Mouse (Mus musculus): ENCODE data around the gene Dnajb14. TPM values are rescaled to one million over a fixed set of nuclear protein-coding genes. Genes with fewer than 3 reads are reported as not detected.
A peak's percentile ranks its signal among the peaks of the same experiment; 100 is the strongest.
"Not testable (repeated sequence)": the region's sequence is repeated elsewhere in the genome, so short reads cannot be mapped to it uniquely, and the experiment has no call there.

Dnajb14 gene
- total RNA-seq, 2 experiments from 2014 or later = 8.6 to 11.6 TPM

- DNase-seq = peak; percentile 89
These were observed 50.9 kb downstream of the Dnajb14 start, which contains the start of gene Lamtor3 for GRCm38 (mm10) chr3:137918172-137918931. Gene Lamtor3, plus strand, starts transcription at chr3:137918506.

DNA sequence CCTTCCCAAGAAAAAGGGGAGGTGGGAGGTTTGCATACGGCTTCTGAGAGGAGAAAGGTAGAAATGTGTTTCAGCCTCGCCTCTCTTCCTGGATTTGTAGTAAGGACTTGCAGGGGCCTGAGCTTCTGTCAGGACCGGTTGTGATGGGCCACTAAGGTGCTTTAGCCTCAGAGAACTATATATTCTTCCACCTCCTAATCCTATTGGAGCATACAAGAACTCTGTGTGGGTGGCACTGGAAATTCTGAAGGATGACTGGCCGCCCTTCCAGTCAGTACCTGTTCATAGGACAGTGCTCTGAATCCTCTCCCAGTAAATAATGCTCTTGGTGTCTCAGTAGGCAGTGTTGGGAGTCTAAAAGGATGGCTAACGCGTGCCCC is 51.4 kb downstream of the Dnajb14 start:
- DNase-seq = no peak

DNA sequence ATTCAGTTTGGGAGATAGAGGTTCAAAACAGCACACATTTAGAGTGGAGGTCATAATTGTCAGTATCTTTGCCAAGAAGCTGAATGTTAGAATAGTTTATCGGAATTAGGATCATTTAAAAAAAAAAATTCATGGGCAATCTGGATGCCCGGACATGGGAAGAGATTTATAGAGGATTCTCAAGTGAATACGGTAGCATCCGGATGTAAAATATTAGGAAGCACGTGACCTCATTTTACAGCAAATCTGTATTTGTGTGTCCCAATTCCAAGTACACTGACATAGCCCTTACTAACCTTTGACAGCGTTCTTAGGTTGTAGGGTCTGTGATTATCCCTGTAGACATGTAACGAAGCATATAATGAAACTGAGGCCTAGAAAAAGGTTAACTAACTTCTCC is 51.9 kb downstream of the Dnajb14 start:
- DNase-seq = no peak

- DNase-seq = no peak
These were observed 53.1 kb downstream of the Dnajb14 start for GRCm38 (mm10) chr3:137920594-137920993.

GRCm38 (mm10) chr3:137927010-137927409 is 59.5 kb downstream of the Dnajb14 start:
- DNase-seq = no peak

GRCm38 (mm10) chr3:137929940-137930339 is 62.5 kb downstream of the Dnajb14 start:
- no peak for DNase-seq

- DNase-seq = no peak
These were observed 65.3 kb downstream of the Dnajb14 start for GRCm38 (mm10) chr3:137932748-137933147.

DNA sequence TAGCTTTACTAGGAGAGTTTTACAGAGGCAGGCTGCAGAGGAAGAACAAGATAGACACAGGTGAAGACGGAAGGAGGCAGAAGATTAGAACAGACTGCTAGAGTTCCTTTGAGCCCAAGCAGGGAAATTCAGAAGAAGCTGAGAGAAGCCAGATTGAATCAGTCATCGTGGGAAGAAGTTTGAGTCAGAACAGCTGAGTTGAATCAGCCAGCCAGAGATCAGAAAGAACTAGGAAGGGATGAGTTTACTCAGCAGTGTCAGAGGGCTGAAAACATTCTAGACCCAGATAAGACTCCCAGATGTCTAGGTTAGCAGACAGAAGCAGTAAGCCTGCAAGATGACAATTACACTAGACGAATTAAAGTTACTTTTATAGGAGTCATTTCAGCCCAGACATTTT is 66.5 kb downstream of the Dnajb14 start:
- DNase-seq = no peak

DNA sequence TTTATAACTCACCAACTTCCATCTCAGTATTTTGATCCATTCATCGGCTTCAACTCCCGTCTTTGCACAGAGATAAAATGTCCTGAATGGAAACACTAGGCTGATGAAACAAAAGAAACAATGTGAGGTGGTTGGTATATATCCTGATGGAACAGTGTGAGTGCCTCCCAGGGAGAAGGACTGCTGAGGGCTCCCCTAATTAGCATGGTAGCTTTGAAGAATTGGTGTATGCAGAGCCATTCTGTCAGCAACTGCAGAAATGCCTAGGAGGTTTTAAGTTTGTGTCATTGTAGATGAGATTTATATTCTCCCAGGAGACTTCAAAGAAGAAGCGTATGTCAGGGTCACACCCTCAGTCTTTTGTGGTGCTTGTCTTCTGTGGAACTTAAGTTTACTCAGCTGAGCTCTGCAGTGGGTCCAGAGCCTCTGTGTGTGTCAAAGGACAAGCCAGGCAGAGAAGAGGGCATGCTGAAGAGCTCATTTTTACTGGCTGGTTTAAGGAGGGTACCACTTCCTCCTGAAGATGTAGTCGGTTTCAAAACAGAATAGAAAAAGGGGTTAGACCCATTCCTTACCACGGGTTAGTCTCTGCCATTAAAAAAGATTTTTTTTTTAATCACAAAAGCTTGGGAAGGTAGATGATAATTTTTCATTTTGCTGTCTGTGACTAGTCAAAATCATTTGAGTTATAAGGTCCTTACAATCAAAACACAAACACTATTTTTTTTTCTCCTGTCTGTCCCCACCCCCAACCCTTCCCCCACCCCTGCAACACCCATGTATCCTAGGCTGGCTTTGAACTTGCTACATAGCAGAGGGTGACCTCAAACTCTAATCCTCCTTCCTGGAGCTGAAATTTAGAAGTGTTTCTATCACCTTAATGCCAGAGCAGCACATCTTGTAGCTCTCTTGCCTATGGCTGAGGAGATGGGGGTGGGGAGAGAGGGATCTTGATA is 68.4 kb downstream of the Dnajb14 start:
- no peak for DNase-seq

- no peak for DNase-seq
These were observed 69.1 kb downstream of the Dnajb14 start for GRCm38 (mm10) chr3:137936541-137936940.

DNA sequence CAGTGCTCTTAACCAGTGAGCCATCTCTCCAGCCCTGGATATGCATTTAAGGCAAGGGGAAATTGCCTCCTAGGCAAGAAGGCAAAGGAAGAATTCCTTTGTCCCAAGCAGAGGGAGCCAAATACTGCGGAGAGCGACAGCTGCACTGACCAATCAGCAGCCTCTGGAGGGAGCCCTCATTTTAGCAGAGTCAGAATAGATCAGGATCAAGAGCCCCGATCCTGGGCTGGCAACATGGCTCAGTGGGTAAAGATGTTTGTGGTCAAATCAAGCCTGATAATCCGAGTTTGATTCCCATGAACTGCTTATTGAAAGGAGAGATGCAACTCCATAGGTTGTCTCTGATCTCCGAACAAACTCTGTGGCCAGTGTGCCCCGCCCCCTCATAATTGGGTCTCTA is 71.1 kb downstream of the Dnajb14 start:
- peak; percentile 46 for DNase-seq

DNA sequence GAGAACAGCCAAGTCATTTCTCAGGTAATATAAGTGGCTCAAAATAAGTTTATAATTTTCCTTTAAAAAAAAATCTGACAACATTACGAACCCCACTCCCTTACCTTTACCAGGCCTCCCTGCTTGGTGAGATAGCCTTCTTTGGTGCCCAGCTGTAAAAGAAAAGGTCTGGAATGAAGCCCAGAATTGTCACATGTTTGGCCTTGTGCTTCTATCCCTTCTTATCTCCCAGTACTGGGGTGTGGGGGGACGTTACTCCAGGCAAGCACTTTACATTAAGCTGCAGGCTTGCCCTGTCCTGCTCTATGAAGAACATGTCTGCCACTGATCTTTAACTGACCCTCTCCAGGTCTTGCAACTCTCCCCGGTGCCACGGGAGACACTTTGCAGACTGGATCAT is 73.3 kb downstream of the Dnajb14 start:
- DNase-seq = no peak

GRCm38 (mm10) chr3:137941555-137941954 is 74.1 kb downstream of the Dnajb14 start:
- no peak for DNase-seq

- no peak for DNase-seq
These were observed 74.7 kb downstream of the Dnajb14 start for GRCm38 (mm10) chr3:137942098-137942622.

GRCm38 (mm10) chr3:137943737-137944154 is 76.3 kb downstream of the Dnajb14 start:
- no peak for DNase-seq

- no peak for DNase-seq
These were observed 79.4 kb downstream of the Dnajb14 start for GRCm38 (mm10) chr3:137946827-137947226.

GRCm38 (mm10) chr3:137947525-137947924 is 80.0 kb downstream of the Dnajb14 start:
- DNase-seq = no peak

GRCm38 (mm10) chr3:137950191-137950885 is 82.9 kb downstream of the Dnajb14 start:
- DNase-seq = no peak

DNA sequence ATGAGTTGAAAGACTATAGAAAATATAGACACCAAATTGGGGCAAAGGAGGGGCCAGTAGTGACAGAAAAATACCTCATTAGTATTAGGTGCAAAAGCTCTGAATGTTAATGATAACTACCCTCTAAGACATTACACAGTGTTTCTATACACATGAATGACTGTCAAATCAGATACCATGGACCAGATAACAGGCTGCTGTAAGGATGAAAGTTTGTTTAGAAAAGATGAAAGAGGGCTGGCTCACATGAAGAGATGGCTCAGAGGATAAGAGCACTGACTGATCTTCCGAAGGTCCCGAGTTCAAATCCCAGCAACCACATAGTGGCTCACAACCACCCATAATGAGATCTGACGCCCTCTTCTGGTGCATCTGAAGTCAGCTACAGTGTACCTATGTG is 83.8 kb downstream of the Dnajb14 start:
- DNase-seq = not testable (repeated sequence)

- no peak for DNase-seq
These were observed 84.3 kb downstream of the Dnajb14 start for GRCm38 (mm10) chr3:137951819-137952218.

DNA sequence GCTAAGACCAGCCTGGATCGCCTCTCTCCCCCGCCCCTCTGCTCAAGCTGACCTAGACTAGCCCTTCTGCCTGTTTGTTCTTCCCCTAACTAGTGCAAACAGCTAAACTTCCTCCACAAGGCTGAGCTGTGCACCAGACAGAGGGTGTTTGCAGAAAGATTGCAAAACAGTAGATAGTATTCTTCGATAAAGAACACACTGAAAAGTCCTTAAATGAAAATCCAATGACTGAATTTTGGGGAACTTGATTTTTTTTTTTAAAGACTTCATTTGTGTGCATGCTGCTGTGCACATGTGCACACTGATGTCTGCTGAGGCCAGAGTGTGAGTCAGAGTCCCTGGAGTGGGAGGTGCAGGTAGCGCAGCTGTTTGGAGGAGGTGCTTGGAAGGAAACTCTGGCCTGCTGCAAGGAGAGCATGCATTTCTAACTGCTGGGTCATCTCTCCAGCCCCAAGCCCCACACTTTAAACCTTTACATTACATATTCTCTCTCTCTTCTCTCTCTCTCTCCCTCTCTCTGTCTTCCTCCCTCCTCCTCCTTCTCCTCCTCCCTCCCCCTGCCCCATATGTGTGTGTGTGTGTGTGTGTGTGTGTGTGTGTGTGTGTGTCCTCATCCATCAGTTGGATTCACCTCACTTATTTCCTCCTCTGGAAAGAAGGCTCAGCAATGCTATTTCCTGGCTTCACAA is 84.9 kb downstream of the Dnajb14 start:
- no peak for DNase-seq

All from gastrocnemius, postnatal 10 days (tissue).